Mouse (Mus musculus) c-Kit-negative CD71-positive TER-119-positive erythroid progenitor cells, embryonic 14.5 days (primary cell): Measurements from ENCODE around the gene Exoc3l4.

Source experiments
- DNase-seq: peaks from one replicate; pipeline ENCODE4 v3.0.0-alpha.2; 2013; ENCODE audit warnings: low read depth, low spot score

Gene Exoc3l4

GRCm38 (mm10) chr12:111450359-111450758, 33.5 kb downstream of the Exoc3l4 start:
- DNase-seq: no peak

- DNase-seq: no peak
Observed at GRCm38 (mm10) chr12:111451561-111451960, 34.7 kb downstream of the Exoc3l4 start.

GRCm38 (mm10) chr12:111454021-111454420, 37.2 kb downstream of the Exoc3l4 start:
- no peak for DNase-seq

DNA sequence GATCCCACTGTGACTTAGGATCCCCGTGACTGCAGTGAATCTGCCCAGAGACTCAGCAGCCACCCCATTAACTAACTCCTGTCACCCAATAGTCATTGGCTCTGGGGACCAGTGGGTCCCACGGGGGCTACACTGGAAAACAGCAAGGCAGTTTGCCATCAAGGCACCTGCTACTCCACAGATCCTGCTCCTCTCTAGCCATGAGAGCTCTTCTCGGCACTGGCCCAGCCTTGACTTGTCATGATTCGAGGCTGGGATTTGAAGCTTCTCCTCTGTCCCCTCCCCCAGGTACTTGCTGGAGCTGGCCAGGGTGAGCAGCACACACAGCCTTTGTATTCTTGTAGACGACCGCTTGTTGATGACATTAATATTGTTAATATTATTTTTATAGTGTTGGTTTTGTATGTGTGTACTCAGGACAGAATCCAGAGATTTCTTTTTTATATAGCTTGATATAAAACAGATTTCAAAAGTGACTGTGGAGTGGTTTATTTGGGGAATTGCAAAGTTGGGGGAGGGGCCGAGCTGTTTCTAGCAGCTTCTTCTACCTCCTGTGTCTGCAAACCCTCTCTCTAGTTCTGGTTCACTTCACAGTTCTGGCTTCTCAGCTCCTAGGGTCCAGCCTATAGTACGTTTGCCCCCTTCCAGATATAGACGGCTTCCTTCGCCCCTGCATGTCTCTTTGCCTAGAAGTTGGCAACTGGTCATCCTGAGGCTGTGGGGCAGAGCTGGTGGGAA, 37.9 kb downstream of the Exoc3l4 start:
- DNase-seq: no peak

GRCm38 (mm10) chr12:111455311-111455846, 38.6 kb downstream of the Exoc3l4 start:
- no peak for DNase-seq

DNA sequence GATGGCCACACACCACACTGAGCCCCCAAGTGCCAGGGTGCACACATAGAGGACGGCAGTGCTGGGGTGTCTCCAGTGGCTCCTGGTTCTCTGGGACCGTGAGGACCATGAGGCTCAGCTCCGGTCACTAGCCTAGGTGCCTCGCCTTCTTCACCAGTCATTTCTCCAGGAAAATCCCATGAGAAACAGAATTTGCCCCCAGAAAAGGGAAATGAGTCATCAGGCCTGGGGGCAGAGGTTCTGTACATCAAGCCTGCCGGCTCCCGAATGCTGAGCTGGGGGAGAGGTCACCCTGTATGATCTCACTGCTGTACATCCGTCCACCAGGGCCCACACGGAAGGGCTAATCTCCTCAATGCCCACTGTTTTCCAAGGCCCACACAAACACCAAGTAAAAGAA, 39.0 kb downstream of the Exoc3l4 start:
- DNase-seq: no peak

DNA sequence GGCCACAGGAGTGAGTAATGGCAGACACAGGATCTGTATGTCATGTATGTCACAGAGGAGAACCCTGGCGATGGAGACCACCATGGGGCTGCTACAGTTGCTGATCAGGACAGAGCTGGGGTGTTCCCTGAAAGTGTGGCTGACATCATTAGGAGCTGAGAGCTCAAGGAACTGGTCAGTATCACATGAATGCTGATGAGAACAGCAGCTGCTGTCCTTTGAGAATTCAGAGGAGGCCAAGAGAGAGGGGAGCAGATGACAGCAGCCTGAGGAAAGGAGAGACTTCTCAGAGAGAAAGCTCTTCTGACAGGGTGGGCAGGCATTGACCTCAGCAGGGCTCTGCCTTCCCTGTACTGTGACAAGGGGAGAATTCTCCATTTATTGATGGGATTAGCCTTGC, 40.9 kb downstream of the Exoc3l4 start:
- DNase-seq: no peak

- no peak for DNase-seq
Observed at GRCm38 (mm10) chr12:111463570-111463969, 46.8 kb downstream of the Exoc3l4 start.

GRCm38 (mm10) chr12:111466369-111466768, 49.6 kb downstream of the Exoc3l4 start:
- no peak for DNase-seq

GRCm38 (mm10) chr12:111468206-111468605, 51.4 kb downstream of the Exoc3l4 start:
- DNase-seq: no peak

DNA sequence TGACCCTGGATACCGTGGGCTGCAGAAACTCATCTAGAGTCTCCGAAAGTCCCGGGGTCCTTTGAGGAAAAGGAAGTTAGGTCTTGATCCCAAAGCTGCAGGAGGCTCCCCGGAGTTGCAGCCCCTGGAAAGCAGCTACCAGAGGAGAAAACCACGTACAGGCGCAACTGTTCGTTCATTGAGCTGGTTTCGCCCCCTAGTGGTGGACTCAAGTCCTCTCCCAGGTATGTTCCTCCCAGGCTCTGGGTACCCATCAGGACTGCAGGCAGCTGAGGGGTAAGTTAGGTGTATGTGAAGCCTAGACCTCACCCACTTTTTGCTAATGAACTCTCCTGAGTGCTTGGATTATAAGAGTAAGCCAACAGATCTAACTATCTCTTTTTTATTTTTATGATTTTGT, 52.7 kb downstream of the Exoc3l4 start:
- DNase-seq: peak; percentile 65

- no peak for DNase-seq
Observed at GRCm38 (mm10) chr12:111471119-111471518, 54.3 kb downstream of the Exoc3l4 start.

DNA sequence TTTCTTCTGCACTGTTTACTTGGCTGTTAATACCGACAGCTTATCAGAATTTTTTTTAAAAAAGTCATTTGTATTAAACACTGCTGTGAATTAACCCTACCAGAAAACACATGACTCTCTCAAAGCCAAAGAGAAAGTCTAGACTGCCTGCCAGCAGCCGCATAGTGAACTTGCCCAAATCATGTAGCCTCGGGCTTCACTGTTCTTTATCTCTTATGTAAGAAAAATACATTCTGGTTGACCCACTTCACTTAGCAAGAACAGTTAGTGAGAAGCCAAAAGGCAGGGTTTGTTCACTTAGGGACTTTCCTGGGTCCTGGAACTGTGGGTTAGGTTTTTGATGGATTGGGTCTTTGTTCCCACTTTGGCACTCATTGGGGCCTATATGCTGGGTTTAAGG, 54.9 kb downstream of the Exoc3l4 start:
- no peak for DNase-seq

DNA sequence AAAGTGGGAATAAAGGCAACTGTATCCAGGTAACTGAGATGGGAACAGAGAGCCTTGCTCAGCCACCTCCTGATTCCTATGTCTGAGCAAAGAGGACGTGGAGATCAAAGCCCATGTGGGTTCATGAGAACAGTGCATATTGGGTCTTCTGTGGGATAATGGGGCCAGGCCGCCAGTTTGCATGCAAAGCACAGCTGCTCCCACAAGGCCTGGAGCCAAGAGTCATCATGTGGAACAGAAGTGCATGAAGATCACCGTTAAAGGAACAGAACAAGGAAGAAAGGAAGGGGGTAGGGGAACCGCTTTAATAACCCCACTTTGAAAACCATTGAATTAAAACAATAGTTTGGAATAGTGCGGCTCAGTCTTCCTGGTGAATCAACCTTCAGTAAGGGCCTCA, 56.1 kb downstream of the Exoc3l4 start:
- DNase-seq: no peak

DNA sequence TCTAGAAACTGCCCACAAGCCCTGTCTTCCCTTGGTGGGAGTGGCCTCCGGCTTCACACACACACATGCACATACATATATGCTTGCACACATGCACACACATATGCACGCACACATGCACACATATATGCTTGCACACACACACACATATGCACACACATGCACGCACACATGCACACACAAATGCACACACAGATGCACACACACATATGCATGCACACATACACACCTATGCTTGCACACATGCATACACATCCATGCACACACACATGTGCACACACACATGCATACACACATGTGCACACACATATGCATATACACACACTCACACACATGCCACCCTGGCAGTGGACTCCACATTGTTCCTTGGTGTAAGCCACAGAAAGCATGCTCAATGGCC, 57.6 kb downstream of the Exoc3l4 start:
- no peak for DNase-seq

- DNase-seq: no peak
Observed at GRCm38 (mm10) chr12:111474893-111475643, 58.3 kb downstream of the Exoc3l4 start.

GRCm38 (mm10) chr12:111478924-111479323, 62.1 kb downstream of the Exoc3l4 start:
- no peak for DNase-seq

GRCm38 (mm10) chr12:111479917-111480316, 63.1 kb downstream of the Exoc3l4 start:
- DNase-seq: peak; percentile 56
